Mouse (Mus musculus): ENCODE data around the gene Rab25. TPM values are rescaled to one million over a fixed set of nuclear protein-coding genes. Genes with fewer than 3 reads are reported as not detected.
A peak's percentile ranks its signal among the peaks of the same experiment; 100 is the strongest.

Gene Rab25
- polyA plus RNA-seq, 1 experiment from 2014 or later, result 36.4 TPM

- no peaks in the 10 kb centered on the region for H3K9me3 ChIP-seq
- peak overlapping the region; percentile 89 for H3K4me3 ChIP-seq
- peak overlapping the region; percentile 96 for H3K27ac ChIP-seq
- peak overlapping the region; percentile 87 for H3K4me2 ChIP-seq
- peaks cover under 1% of the 10 kb centered on the region; the same call in 1 of the 2 replicates for H3K36me3 ChIP-seq
- H3K27me3 ChIP-seq, result no peaks in the 10 kb centered on the region
- ATAC-seq (ENCODE audit: borderline replicate concordance, extremely low read depth, low FRiP score, low TSS enrichment), result no peak
- WGBS, result 18% methylated on average over 11 of the region's 11 CpGs
- peak overlapping the region; percentile 96 for H3K9ac ChIP-seq
- peaks cover 54% of the 10 kb centered on the region for H3K4me1 ChIP-seq
Measured at GRCm38 (mm10) chr3:88530082-88530864, 17.8 kb downstream of the Rab25 start.

GRCm38 (mm10) chr3:88529204-88530000 lies 18.7 kb downstream of the Rab25 start:
- no peak for ATAC-seq (ENCODE audit: borderline replicate concordance, extremely low read depth, low FRiP score, low TSS enrichment)
- H3K9ac ChIP-seq, result 0 out of 2 replicates have a peak overlapping the region, but pooled peaks have one; percentile 96
- H3K4me2 ChIP-seq, result peak overlapping the region; percentile 87
- peaks cover 9% of the 10 kb centered on the region for H3K36me3 ChIP-seq
- H3K4me1 ChIP-seq, result peaks cover 45% of the 10 kb centered on the region
- no peaks in the 10 kb centered on the region for H3K9me3 ChIP-seq
- H3K4me3 ChIP-seq, result no peak overlapping the region
- no peak overlapping the region for H3K27ac ChIP-seq
- 38% methylated on average over 7 of the region's 7 CpGs for WGBS
- no peaks in the 10 kb centered on the region for H3K27me3 ChIP-seq

- Histone ChIP-seq H3K27me3 (no peaks in the 10 kb centered on the region), H3K4me3 (no peak overlapping the region), H3K27ac (no peak overlapping the region), H3K9me3 (no peaks in the 10 kb centered on the region), H3K36me3 (peaks cover 15% of the 10 kb centered on the region), H3K4me1 (peaks cover 38% of the 10 kb centered on the region), H3K9ac (no peak overlapping the region), H3K4me2 (no peak overlapping the region)
- 81% methylated on average over 11 of the region's 11 CpGs for WGBS
- no peak for ATAC-seq (ENCODE audit: borderline replicate concordance, extremely low read depth, low FRiP score, low TSS enrichment)
Measured at GRCm38 (mm10) chr3:88528646-88529045, 19.5 kb downstream of the Rab25 start.

GRCm38 (mm10) chr3:88527565-88527964 lies 20.5 kb downstream of the Rab25 start:
- Histone ChIP-seq H3K4me2 (peak overlapping the region; percentile 6; the same call in 1 of the 2 replicates), H3K27ac (peak overlapping the region; percentile 27; the same call in 1 of the 2 replicates), H3K9me3 (no peaks in the 10 kb centered on the region), H3K27me3 (no peaks in the 10 kb centered on the region), H3K4me3 (no peak overlapping the region), H3K36me3 (peaks cover 16% of the 10 kb centered on the region), H3K9ac (0 out of 2 replicates have a peak overlapping the region, but pooled peaks have one; percentile 22), H3K4me1 (peaks cover 37% of the 10 kb centered on the region)
- ATAC-seq (ENCODE audit: borderline replicate concordance, extremely low read depth, low FRiP score, low TSS enrichment), result no peak
- WGBS, result 37% methylated on average over 8 of the region's 8 CpGs

GRCm38 (mm10) chr3:88526157-88527131 lies 21.7 kb downstream of the Rab25 start:
- Histone ChIP-seq H3K9me3 (no peaks in the 10 kb centered on the region), H3K4me2 (peak overlapping the region; percentile 19; the same call in 1 of the 2 replicates), H3K27ac (0 out of 2 replicates have a peak overlapping the region, but pooled peaks have one; percentile 31), H3K36me3 (peaks cover 16% of the 10 kb centered on the region), H3K9ac (no peak overlapping the region), H3K27me3 (no peaks in the 10 kb centered on the region), H3K4me1 (peaks cover 37% of the 10 kb centered on the region), H3K4me3 (no peak overlapping the region)
- ATAC-seq (ENCODE audit: borderline replicate concordance, extremely low read depth, low FRiP score, low TSS enrichment), result peak; percentile 83
- WGBS, result 32% methylated on average over 17 of the region's 17 CpGs

- H3K27ac ChIP-seq, result no peak overlapping the region
- H3K36me3 ChIP-seq, result peaks cover 16% of the 10 kb centered on the region
- no peak overlapping the region for H3K4me2 ChIP-seq
- H3K9ac ChIP-seq, result no peak overlapping the region
- H3K9me3 ChIP-seq, result no peaks in the 10 kb centered on the region
- 87% methylated on average over 5 of the region's 5 CpGs for WGBS
- no peaks in the 10 kb centered on the region for H3K27me3 ChIP-seq
- H3K4me1 ChIP-seq, result peaks cover 29% of the 10 kb centered on the region
- no peak overlapping the region for H3K4me3 ChIP-seq
- no peak for ATAC-seq (ENCODE audit: borderline replicate concordance, extremely low read depth, low FRiP score, low TSS enrichment)
Measured at GRCm38 (mm10) chr3:88525021-88525420, 23.1 kb downstream of the Rab25 start.

GRCm38 (mm10) chr3:88523027-88523426 lies 25.1 kb downstream of the Rab25 start:
- 75% methylated on average over 8 of the region's 8 CpGs for WGBS
- no peak for ATAC-seq (ENCODE audit: borderline replicate concordance, extremely low read depth, low FRiP score, low TSS enrichment)
- no peaks in the 10 kb centered on the region for H3K27me3 ChIP-seq
- H3K9me3 ChIP-seq, result no peaks in the 10 kb centered on the region
- H3K4me2 ChIP-seq, result no peak overlapping the region
- H3K4me3 ChIP-seq, result no peak overlapping the region
- peaks cover 14% of the 10 kb centered on the region for H3K4me1 ChIP-seq
- peaks cover 16% of the 10 kb centered on the region for H3K36me3 ChIP-seq
- H3K9ac ChIP-seq, result no peak overlapping the region
- no peak overlapping the region for H3K27ac ChIP-seq

- Histone ChIP-seq H3K4me2 (no peak overlapping the region), H3K27ac (no peak overlapping the region), H3K4me3 (no peak overlapping the region), H3K36me3 (peaks cover 16% of the 10 kb centered on the region), H3K9me3 (no peaks in the 10 kb centered on the region), H3K27me3 (no peaks in the 10 kb centered on the region), H3K4me1 (peaks cover 6% of the 10 kb centered on the region), H3K9ac (no peak overlapping the region)
- 28% methylated on average over 9 of the region's 9 CpGs for WGBS
- 0 out of 2 replicates have a peak, but pooled peaks have one; percentile 33 for ATAC-seq (ENCODE audit: borderline replicate concordance, extremely low read depth, low FRiP score, low TSS enrichment)
Measured at GRCm38 (mm10) chr3:88521803-88522331, 26.2 kb downstream of the Rab25 start.

- Histone ChIP-seq H3K27me3 (no peaks in the 10 kb centered on the region), H3K4me3 (no peak overlapping the region), H3K27ac (no peak overlapping the region), H3K36me3 (peaks cover 16% of the 10 kb centered on the region), H3K9ac (no peak overlapping the region), H3K9me3 (no peaks in the 10 kb centered on the region), H3K4me2 (no peak overlapping the region), H3K4me1 (peaks cover 3% of the 10 kb centered on the region; the same call in 1 of the 2 replicates)
- ATAC-seq (ENCODE audit: borderline replicate concordance, extremely low read depth, low FRiP score, low TSS enrichment), result no peak
- WGBS, result 90% methylated on average over 6 of the region's 6 CpGs
Measured at GRCm38 (mm10) chr3:88521156-88521555, 26.9 kb downstream of the Rab25 start.

GRCm38 (mm10) chr3:88520078-88520477 lies 28.0 kb downstream of the Rab25 start:
- Histone ChIP-seq H3K4me2 (no peak overlapping the region), H3K36me3 (peaks cover 14% of the 10 kb centered on the region), H3K9ac (no peak overlapping the region), H3K4me3 (no peak overlapping the region), H3K27ac (no peak overlapping the region), H3K9me3 (no peaks in the 10 kb centered on the region), H3K27me3 (no peaks in the 10 kb centered on the region), H3K4me1 (peaks cover 2% of the 10 kb centered on the region; the same call in 1 of the 2 replicates)
- 70% methylated on average over 2 of the region's 2 CpGs for WGBS
- no peak for ATAC-seq (ENCODE audit: borderline replicate concordance, extremely low read depth, low FRiP score, low TSS enrichment)

- H3K4me2 ChIP-seq, result no peak overlapping the region
- H3K27me3 ChIP-seq, result no peaks in the 10 kb centered on the region
- H3K9me3 ChIP-seq, result no peaks in the 10 kb centered on the region
- WGBS, result 87% methylated on average over 4 of the region's 4 CpGs
- no peaks in the 10 kb centered on the region for H3K36me3 ChIP-seq
- H3K9ac ChIP-seq, result no peak overlapping the region
- no peak for ATAC-seq (ENCODE audit: borderline replicate concordance, extremely low read depth, low FRiP score, low TSS enrichment)
- no peak overlapping the region for H3K27ac ChIP-seq
- H3K4me1 ChIP-seq, result peaks cover 18% of the 10 kb centered on the region
- no peak overlapping the region for H3K4me3 ChIP-seq
Measured at GRCm38 (mm10) chr3:88518411-88518810, 29.7 kb downstream of the Rab25 start.

All from lung, embryonic 15.5 days (tissue).